Mouse (Mus musculus) brain, embryonic 14.5 days (tissue): ENCODE results near the gene Pax5.

Experiments
- CTCF ChIP-seq: fragments of 200-500 bp; IDR thresholded peaks from 2 replicates; pipeline ENCODE4 v1.5.1; 2012; ENCODE audit warnings: inconsistent platforms, mild to moderate bottlenecking, moderate library complexity, borderline replicate concordance; ENCODE audit not compliant: insufficient read depth, insufficient read length; ENCODE audit errors: extremely low read depth
- POLR2A ChIP-seq: fragments of 200-500 bp; IDR thresholded peaks from 2 replicates; pipeline ENCODE4 v1.6.1; 2012; ENCODE audit warnings: mild to moderate bottlenecking, inconsistent platforms, borderline replicate concordance; ENCODE audit not compliant: poor library complexity, insufficient read depth, insufficient read length, severe bottlenecking; ENCODE audit errors: extremely low read depth

DNA sequence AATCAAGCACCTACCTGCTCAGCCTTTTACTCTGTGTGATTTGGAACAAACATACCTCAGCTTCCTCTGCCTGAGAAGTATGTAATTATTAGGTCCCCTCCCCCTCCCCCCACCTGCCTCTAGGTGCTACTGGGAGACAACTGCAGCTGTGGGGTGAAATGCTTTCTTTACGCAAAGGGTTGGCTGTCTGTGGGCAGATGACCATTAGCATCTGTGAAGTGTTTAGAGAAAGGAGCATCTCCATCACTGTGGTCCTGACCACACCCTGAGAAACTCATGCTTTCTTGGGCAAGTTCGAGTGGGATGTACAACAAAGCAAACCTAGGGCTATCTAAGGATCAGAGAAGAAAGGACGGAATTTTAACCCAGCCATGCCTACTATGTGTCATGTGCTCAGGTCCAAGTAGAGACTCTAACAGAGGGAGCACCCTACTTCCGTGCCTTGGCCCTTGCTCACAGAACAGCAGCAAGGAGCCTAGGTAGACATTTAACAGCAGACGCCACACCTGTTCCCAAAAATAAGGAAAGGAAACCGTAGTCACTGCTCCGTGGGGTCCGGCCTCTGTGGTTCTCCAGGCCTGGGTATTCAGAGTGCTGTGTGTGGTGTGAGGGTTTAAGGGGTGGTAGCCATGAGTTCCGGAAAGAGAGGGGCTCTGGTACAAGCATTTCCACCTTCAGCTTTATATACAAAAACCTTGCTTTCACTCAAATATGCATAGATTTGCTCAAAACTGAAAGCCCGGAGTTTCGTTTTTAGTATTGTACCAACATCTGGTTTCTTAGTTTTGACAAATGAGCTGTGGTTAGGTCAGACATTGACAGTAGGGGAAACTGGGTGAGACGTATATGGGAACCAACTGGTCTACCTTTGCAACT lies 85.8 kb downstream of the Pax5 start:
- no peak for TF ChIP-seq CTCF
- no peak for TF ChIP-seq POLR2A
